Mouse (Mus musculus) kidney, postnatal 0 days (tissue): ENCODE measurements around the gene Cdk5rap3. TPM values are rescaled to one million over a fixed set of nuclear protein-coding genes. Genes with fewer than 3 reads are reported as not detected.
A peak's percentile ranks its signal among the peaks of the same experiment; 100 is the strongest.

ENCODE experiments used
- ATAC-seq: fragments of 200-750 bp; cut with Nextera tagmentation; replicated peaks from 2 replicates; pipeline ENCODE4 v1.8.0; 2017; ENCODE audit warnings: low read depth, moderate number of reproducible peaks, moderate TSS enrichment, moderate library complexity; ENCODE audit not compliant: low FRiP score
- DNase-seq: peaks from one replicate; pipeline ENCODE4 v3.0.0-alpha.2; 2016; ENCODE audit warnings: low spot score
- H3K27ac ChIP-seq: fragments of 300-500 bp; sonication (generic); 2 replicates; pipeline ENCODE4 v1.5.1; 2014; ENCODE audit warnings: mild to moderate bottlenecking
- H3K27me3 ChIP-seq: fragments of 300-500 bp; sonication (generic); 2 replicates; pipeline ENCODE4 v1.6.1; 2014; ENCODE audit warnings: low read length, mixed read lengths; ENCODE audit not compliant: insufficient read depth
- H3K36me3 ChIP-seq: fragments of 300-500 bp; sonication (generic); 2 replicates; pipeline ENCODE4 v1.6.1; 2014; ENCODE audit warnings: low read length, mixed read lengths; ENCODE audit not compliant: insufficient read depth
- H3K4me1 ChIP-seq: fragments of 300-500 bp; sonication (generic); replicated peaks from 2 replicates; pipeline ENCODE4 v1.6.1; 2014; ENCODE audit warnings: antibody characterized with exemption, low read length, mixed read lengths; ENCODE audit not compliant: insufficient read depth
- H3K4me2 ChIP-seq: fragments of 300-500 bp; sonication (generic); 2 replicates; pipeline ENCODE4 v1.6.1; 2014; ENCODE audit warnings: mild to moderate bottlenecking, low read length, moderate library complexity, mixed read lengths
- H3K4me3 ChIP-seq: fragments of 300-500 bp; sonication (generic); replicated peaks from 2 replicates; pipeline ENCODE4 v1.5.1; 2014; ENCODE audit warnings: low read depth, low read length
- H3K9ac ChIP-seq: fragments of 300-500 bp; sonication (generic); 2 replicates; pipeline ENCODE4 v1.6.1; 2014; ENCODE audit warnings: low read depth, low read length
- H3K9me3 ChIP-seq: fragments of 300-500 bp; sonication (generic); replicated peaks from 2 replicates; pipeline ENCODE4 v1.6.1; 2016; ENCODE audit warnings: low read length, inconsistent platforms, mixed read lengths
- CTCF ChIP-seq: IDR thresholded peaks from 2 replicates; pipeline ENCODE4 v1.5.1; 2016; ENCODE audit warnings: antibody characterized with exemption, low read depth, mild to moderate bottlenecking, moderate library complexity
- WGBS: fragments of 180-500 bp; shearing (Covaris S2); extraction: QIAGEN DNeasy Blood & Tissue Kit; methylation state at CpG from one replicate; pipeline ENCODE4 v1.1.7; 2014; 5-methylcytosine and 5-hydroxymethylcytosine counted together
- polyA plus RNA-seq: library from polyadenylated mRNA; unstranded; fragments of >200 nt; fragmentation: Nextera tagmentation; extraction: Ambion mirVana; gene quantifications from 2 replicates; pipeline ENCODE4 v1.2.1, GENCODE M21; 2015

The Cdk5rap3 gene
- polyA plus RNA-seq, 1 experiment from 2014 or later = 77.8 TPM

DNA sequence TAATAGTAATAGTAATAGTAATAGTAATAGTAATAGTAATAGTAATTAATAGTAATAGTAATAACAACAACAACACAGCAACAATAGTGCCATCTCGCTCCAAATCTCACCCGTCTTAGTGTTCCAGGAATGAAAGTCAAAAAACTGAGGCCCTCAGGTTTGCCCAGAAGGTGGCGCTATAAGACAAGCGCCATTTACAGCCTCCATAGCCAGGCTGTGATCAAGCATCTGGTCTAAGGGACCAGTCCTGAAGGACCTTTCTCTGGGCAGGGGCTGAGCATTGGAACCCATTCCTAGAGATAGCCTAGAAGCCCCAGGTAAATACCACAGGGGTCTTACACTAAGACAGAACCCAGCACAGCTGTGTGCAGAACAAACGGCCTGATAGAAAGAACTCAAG is 49.1 kb downstream of the Cdk5rap3 start:
- peak; percentile 95 for TF ChIP-seq CTCF
- Histone ChIP-seq H3K4me3 (no peak overlapping the region), H3K4me2 (no peak overlapping the region), H3K27me3 (no peaks in the 10 kb centered on the region), H3K36me3 (no peaks in the 10 kb centered on the region), H3K9ac (no peak overlapping the region), H3K9me3 (no peaks in the 10 kb centered on the region), H3K27ac (no peak overlapping the region), H3K4me1 (peaks cover 10% of the 10 kb centered on the region)
- ATAC-seq (no peak; the same call in 1 of the 2 replicates), DNase-seq (peak; percentile 82)
- 7% methylated on average over 5 of the region's 5 CpGs for WGBS

DNA sequence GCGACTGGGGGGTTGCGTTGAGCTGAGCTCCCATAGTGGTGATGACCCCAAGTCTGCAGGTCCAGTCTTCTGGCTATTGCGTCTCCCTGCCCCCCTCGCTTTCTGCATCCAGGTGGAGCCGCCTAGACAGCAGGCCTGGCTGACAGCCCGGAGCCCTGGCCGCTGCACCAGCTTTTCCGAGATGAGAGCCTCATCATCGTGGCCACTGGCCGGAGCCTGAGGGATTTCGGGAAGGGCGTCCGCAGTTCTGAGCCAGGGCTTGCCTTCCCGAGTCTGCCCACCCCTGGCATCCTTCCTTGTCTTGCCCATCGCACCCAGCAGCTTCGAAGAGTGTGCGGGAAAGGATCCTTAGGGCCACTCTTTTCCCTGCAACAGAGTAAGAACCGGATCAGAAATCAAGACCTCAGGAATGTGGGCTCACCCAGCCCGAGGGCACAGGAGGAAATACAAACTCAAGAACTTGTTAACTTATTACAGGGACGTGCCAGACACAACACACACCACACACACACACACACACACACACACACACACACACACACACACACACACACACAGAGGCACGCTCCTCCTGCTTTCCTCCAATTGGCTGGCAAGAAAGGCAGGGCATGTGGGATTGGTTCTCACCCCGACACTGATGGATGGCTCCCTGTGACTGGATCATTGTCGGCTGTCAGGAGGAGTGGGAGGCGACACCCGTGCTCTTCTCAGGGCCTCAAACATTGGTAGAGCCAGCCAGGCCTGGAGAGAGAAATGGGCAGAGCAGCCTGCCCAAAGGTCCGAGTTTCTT is 52.9 kb downstream of the Cdk5rap3 start:
- Histone ChIP-seq H3K4me3 (no peak overlapping the region), H3K4me2 (peak overlapping the region; percentile 89), H3K9ac (no peak overlapping the region), H3K4me1 (peaks cover 21% of the 10 kb centered on the region), H3K36me3 (no peaks in the 10 kb centered on the region), H3K27me3 (no peaks in the 10 kb centered on the region), H3K9me3 (no peaks in the 10 kb centered on the region), H3K27ac (peak overlapping the region; percentile 80)
- DNase-seq (peak; percentile 65), ATAC-seq (peak; percentile 67)
- WGBS = 19% methylated on average over 26 of the region's 26 CpGs
- no peak for TF ChIP-seq CTCF

DNA sequence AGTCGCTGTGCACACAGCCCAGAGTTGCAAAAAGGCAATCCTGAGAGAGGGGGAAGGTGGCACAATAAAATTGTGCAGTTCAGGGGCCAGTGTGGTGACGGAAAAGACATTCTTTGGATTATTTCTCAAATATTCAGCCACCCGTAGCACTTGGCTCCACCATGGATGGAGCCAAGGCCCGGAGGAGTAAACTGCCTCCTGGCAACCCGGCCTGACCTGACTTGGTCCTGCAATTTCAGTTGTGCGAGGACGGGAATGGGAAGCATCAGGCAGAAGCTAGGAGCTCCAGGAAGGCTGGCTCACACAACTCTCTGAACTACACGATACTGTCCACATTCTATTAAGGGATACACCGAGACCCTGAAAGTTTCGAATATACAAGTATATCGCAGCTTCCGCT is 53.8 kb downstream of the Cdk5rap3 start:
- H3K27me3 ChIP-seq = no peaks in the 10 kb centered on the region
- ATAC-seq (no peak), DNase-seq (no peak)
- no peak overlapping the region for H3K9ac ChIP-seq
- peak overlapping the region; percentile 89 for H3K4me2 ChIP-seq
- H3K36me3 ChIP-seq = no peaks in the 10 kb centered on the region
- H3K4me1 ChIP-seq = peaks cover 21% of the 10 kb centered on the region
- no peaks in the 10 kb centered on the region for H3K9me3 ChIP-seq
- no peak overlapping the region for H3K4me3 ChIP-seq
- peak overlapping the region; percentile 80 for H3K27ac ChIP-seq
- WGBS = 45% methylated on average over 12 of the region's 12 CpGs
- TF ChIP-seq CTCF = no peak

DNA sequence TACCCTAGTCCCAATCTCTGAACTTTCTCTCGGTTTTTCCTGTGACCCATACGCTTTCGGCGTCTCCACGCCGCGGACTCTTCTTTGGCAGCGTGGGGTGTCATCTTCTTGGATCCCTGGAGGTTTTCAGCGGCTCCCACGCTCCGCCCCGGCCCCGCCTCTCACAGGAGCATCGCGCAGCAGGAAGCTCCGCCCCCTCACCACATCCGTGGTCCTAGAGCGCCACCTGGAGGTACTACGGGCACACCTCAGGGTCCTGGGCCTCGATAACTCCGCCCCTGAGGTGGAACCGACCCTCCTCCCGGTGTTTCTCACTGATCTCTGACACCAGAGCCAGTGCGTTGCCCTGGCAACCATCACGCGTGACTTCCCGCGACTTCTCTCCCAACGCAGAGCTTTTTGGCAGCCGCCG is 54.4 kb downstream of the Cdk5rap3 start:
- Histone ChIP-seq H3K4me1 (peaks cover 21% of the 10 kb centered on the region), H3K9me3 (no peaks in the 10 kb centered on the region), H3K27ac (peak overlapping the region; percentile 50; the same call in 1 of the 2 replicates), H3K36me3 (no peaks in the 10 kb centered on the region), H3K4me3 (peak overlapping the region; percentile 43), H3K27me3 (no peaks in the 10 kb centered on the region), H3K9ac (no peak overlapping the region; the same call in 1 of the 2 replicates), H3K4me2 (peak overlapping the region; percentile 89)
- DNase-seq (peak; percentile 98), ATAC-seq (peak; percentile 81)
- under 1% methylated on average over 31 of the region's 31 CpGs for WGBS
- peak; percentile 98 for TF ChIP-seq CTCF

DNA sequence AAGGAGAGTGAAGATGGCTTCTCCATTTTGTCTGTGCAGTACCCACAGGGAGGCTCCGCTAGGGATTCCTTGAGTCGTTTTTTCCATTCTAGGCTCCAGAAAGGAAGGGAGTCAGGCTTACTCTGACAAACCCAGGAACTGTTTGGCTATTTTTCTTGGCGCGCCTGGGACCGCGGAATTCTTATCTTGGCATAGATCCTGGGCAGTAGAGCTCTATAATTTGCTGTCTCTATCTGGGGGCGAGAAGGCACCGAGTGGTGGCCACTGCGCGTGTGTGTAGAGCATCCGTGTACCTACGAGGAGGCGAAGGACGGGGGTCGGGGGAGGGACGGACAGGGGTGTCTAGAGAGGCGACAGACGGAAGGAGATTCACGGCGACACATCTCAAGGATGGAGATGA is 54.9 kb downstream of the Cdk5rap3 start:
- ATAC-seq (peak; percentile 18; the same call in 1 of the 2 replicates), DNase-seq (peak; percentile 80)
- Histone ChIP-seq H3K4me1 (peaks cover 21% of the 10 kb centered on the region), H3K27ac (peak overlapping the region; percentile 50), H3K9me3 (no peaks in the 10 kb centered on the region), H3K36me3 (no peaks in the 10 kb centered on the region), H3K4me3 (peak overlapping the region; percentile 43), H3K27me3 (no peaks in the 10 kb centered on the region), H3K4me2 (peak overlapping the region; percentile 89), H3K9ac (peak overlapping the region; percentile 46)
- TF ChIP-seq CTCF = no peak
- under 1% methylated on average over 20 of the region's 20 CpGs for WGBS

DNA sequence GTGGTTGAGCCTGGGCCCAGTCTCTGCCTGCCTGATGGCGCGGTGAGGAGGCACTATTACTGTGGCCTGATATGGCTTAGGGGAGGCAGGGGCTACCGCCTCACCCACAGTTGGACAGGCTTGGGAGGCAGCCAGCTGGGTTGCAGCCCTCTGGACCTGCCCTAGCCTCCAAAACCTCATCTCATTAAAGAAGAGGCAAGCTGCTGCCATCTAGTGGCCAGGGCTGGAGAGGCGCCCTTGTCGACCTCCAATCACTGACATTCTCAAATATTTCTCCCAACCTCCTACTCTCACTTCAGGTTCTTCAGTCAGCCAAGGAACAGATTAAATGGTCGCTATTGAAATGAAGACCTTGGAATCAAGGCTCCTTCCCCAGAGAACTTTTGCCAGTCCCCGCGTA is 55.7 kb downstream of the Cdk5rap3 start:
- no peaks in the 10 kb centered on the region for H3K36me3 ChIP-seq
- peak; percentile 40; the same call in 1 of the 2 replicates for ATAC-seq

More for the DNA sequence above, 55.7 kb downstream of the Cdk5rap3 start:
- DNase-seq = peak; percentile 90
- H3K4me1 ChIP-seq = peaks cover 21% of the 10 kb centered on the region
- H3K9ac ChIP-seq = no peak overlapping the region
- peak overlapping the region; percentile 89; the same call in 1 of the 2 replicates for H3K4me2 ChIP-seq
- H3K4me3 ChIP-seq = no peak overlapping the region
- TF ChIP-seq CTCF = peak; percentile 95
- no peaks in the 10 kb centered on the region for H3K27me3 ChIP-seq
- H3K27ac ChIP-seq = 0 out of 2 replicates have a peak overlapping the region, but pooled peaks have one; percentile 50
- no peaks in the 10 kb centered on the region for H3K9me3 ChIP-seq
- WGBS = 10% methylated on average over 8 of the region's 8 CpGs
